Mouse (Mus musculus): ENCODE measurements around the gene Fam49a. TPM values are rescaled to one million over a fixed set of nuclear protein-coding genes. Genes with fewer than 3 reads are reported as not detected.

Gene Fam49a
- total and polyA plus RNA-seq, 3 experiments = 0.11 to 0.45 TPM; not detected in 1

DNA sequence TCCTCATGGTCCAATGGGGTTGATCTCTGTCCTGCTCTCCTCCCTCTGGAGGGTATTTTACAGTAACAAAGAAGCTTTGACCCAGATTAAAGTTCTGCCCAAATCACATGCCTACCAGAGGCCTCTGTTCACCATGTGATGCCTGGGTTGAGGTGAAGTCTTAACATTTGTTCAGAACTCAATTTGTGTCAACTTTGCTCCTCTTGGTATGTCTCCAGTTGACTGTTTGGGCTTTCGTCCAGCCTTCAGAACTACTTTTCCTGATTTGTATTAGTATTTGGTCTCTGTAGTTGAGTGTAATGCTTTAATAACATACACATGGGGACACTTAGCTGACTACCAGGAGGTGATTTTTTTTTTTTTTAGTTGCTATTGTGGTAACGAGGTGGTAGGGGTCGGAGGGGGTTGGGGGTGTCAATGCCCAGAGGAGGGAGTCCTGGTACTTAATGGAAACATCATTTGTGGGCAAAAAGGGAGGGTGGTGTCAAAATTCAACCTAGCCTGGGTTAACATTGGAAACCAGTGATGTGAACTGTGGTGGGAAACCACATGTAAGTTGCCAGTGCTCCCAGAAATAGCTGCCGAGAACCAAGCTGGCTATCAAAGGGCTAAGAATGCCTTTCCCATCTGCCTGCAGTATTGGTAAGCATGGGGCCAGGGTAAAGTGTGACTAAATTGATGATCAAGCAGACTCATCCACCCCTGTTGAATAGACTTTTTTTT lies 16.0 kb downstream of the Fam49a start:
- Histone ChIP-seq H3K36me3 (replicated peaks) (no peaks in the 10 kb centered on the region), H3K27me3 (ENCODE audit: insufficient read depth, low read length) (no peaks in the 10 kb centered on the region), H3K4me3 (ENCODE audit: low read depth, low read length) (no peak overlapping the region), H3K9me3 (replicated peaks) (no peaks in the 10 kb centered on the region), H3K4me1 (ENCODE audit: insufficient read depth, low read depth, low read length) (no peaks in the 10 kb centered on the region)
- DNase-seq (ENCODE audit: low spot score) (no peak), ATAC-seq (ENCODE audit: extremely low read depth, insufficient number of reproducible peaks, low FRiP score, poor library complexity, severe bottlenecking) (no peak)
- no peak for TF ChIP-seq POLR2AphosphoS5 (IDR thresholded peaks at IDR 0.05; ENCODE audit: insufficient replicate concordance, low read depth, low read length)
- TF ChIP-seq GATA1 (IDR thresholded peaks at IDR 0.05; ENCODE audit: borderline replicate concordance, low read length) = no peak
- no peak for TF ChIP-seq GATA2 (IDR thresholded peaks at IDR 0.05; ENCODE audit: borderline replicate concordance, low read depth, low read length)
- no peak for TF ChIP-seq CTCF (IDR thresholded peaks at IDR 0.05; ENCODE audit: low read depth, low read length)
- TF ChIP-seq TAL1 (conservative IDR thresholded peaks at IDR 0.05; ENCODE audit: low read depth, low read length) = no peak

GRCm38 (mm10) chr12:12278464-12278872 lies 16.5 kb downstream of the Fam49a start:
- H3K4me3 ChIP-seq (ENCODE audit: low read depth, low read length) = no peak overlapping the region
- ATAC-seq (ENCODE audit: extremely low read depth, insufficient number of reproducible peaks, low FRiP score, poor library complexity, severe bottlenecking) (no peak), DNase-seq (ENCODE audit: low spot score) (no peak)
- H3K9me3 ChIP-seq (replicated peaks) = no peaks in the 10 kb centered on the region
- TF ChIP-seq CTCF (IDR thresholded peaks at IDR 0.05; ENCODE audit: low read depth, low read length) (no peak), TAL1 (conservative IDR thresholded peaks at IDR 0.05; ENCODE audit: low read depth, low read length) (no peak), POLR2AphosphoS5 (IDR thresholded peaks at IDR 0.05; ENCODE audit: insufficient replicate concordance, low read depth, low read length) (no peak), GATA2 (IDR thresholded peaks at IDR 0.05; ENCODE audit: borderline replicate concordance, low read depth, low read length) (no peak), GATA1 (IDR thresholded peaks at IDR 0.05; ENCODE audit: borderline replicate concordance, low read length) (no peak)
- H3K36me3 ChIP-seq (replicated peaks) = no peaks in the 10 kb centered on the region
- no peaks in the 10 kb centered on the region for H3K27me3 ChIP-seq (ENCODE audit: insufficient read depth, low read length)
- H3K4me1 ChIP-seq (ENCODE audit: insufficient read depth, low read depth, low read length) = no peaks in the 10 kb centered on the region

- DNase-seq (ENCODE audit: low spot score) = no peak
- no peak for ATAC-seq (ENCODE audit: extremely low read depth, insufficient number of reproducible peaks, low FRiP score, poor library complexity, severe bottlenecking)
- Histone ChIP-seq H3K9me3 (replicated peaks) (no peaks in the 10 kb centered on the region; the same call in none of the 2 replicates), H3K36me3 (replicated peaks) (no peaks in the 10 kb centered on the region), H3K4me1 (ENCODE audit: insufficient read depth, low read depth, low read length) (no peaks in the 10 kb centered on the region), H3K27me3 (ENCODE audit: insufficient read depth, low read length) (no peaks in the 10 kb centered on the region), H3K4me3 (ENCODE audit: low read depth, low read length) (no peak overlapping the region)
- TF ChIP-seq POLR2AphosphoS5 (IDR thresholded peaks at IDR 0.05; ENCODE audit: insufficient replicate concordance, low read depth, low read length) = no peak
- no peak for TF ChIP-seq GATA1 (IDR thresholded peaks at IDR 0.05; ENCODE audit: borderline replicate concordance, low read length)
- TF ChIP-seq TAL1 (conservative IDR thresholded peaks at IDR 0.05; ENCODE audit: low read depth, low read length) = no peak
- TF ChIP-seq CTCF (IDR thresholded peaks at IDR 0.05; ENCODE audit: low read depth, low read length) = no peak
- no peak for TF ChIP-seq GATA2 (IDR thresholded peaks at IDR 0.05; ENCODE audit: borderline replicate concordance, low read depth, low read length)
Observed at GRCm38 (mm10) chr12:12283702-12284288, 21.9 kb downstream of the Fam49a start.

DNA sequence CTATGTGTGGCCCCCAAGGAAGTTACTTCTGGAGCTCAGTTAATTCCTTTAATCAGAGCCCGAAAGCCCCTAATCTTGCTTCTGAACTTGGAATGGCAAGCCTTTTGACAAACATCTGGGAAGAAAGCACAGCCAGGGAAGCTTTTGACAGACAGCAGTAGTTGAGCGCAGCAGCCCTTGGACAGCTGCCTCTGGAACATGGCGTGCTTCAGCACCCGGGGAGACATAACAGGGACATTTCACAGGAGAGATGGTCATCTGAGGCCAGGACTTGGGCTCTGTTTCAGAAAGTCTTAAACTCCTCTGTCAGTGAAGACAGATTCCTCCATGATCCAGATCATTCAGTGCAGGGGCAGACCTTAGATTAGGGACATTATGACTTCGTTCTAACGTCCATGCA lies 22.6 kb downstream of the Fam49a start:
- no peak for ATAC-seq (ENCODE audit: extremely low read depth, insufficient number of reproducible peaks, low FRiP score, poor library complexity, severe bottlenecking)
- no peaks in the 10 kb centered on the region for H3K27me3 ChIP-seq (ENCODE audit: insufficient read depth, low read length)
- no peak for DNase-seq (ENCODE audit: low spot score)
- H3K36me3 ChIP-seq (replicated peaks) = no peaks in the 10 kb centered on the region
- TF ChIP-seq TAL1 (conservative IDR thresholded peaks at IDR 0.05; ENCODE audit: low read depth, low read length) (no peak), POLR2AphosphoS5 (IDR thresholded peaks at IDR 0.05; ENCODE audit: insufficient replicate concordance, low read depth, low read length) (no peak), GATA1 (IDR thresholded peaks at IDR 0.05; ENCODE audit: borderline replicate concordance, low read length) (no peak), GATA2 (IDR thresholded peaks at IDR 0.05; ENCODE audit: borderline replicate concordance, low read depth, low read length) (no peak), CTCF (IDR thresholded peaks at IDR 0.05; ENCODE audit: low read depth, low read length) (no peak)
- H3K9me3 ChIP-seq (replicated peaks) = no peaks in the 10 kb centered on the region; the same call in none of the 2 replicates
- no peaks in the 10 kb centered on the region for H3K4me1 ChIP-seq (ENCODE audit: insufficient read depth, low read depth, low read length)
- H3K4me3 ChIP-seq (ENCODE audit: low read depth, low read length) = no peak overlapping the region

DNA sequence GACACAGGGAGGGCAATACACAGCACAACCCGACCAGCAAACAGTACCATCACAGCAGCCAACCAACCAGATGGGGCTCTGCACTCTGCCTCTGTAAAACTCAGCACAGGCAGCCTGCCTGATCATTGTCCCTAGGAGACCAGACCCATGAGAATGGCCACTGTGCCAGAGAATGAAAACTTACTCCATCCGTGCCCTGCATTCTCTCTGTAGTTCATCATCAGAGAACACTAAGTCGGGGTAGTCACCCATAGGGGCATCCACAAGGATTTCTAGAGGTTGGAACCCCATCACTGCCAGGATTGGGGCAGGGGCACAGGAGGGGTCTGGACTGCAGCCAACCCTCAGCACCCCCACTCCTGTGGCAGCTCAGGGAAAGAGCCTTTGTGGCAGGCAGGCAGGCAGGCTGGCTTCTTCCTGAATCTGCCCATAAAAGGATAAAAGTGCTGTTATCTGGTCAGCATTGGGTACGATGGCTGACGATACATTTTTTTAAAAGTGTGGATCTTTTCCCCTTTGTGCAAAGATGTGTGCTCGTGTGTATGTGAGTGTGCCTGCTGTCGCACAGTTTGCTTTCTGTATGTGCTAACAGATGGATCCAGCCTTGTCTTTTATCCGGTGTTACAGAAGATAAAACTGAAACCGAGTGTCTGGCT lies 25.3 kb downstream of the Fam49a start:
- no peaks in the 10 kb centered on the region; the same call in none of the 2 replicates for H3K9me3 ChIP-seq (replicated peaks)
- no peak for DNase-seq (ENCODE audit: low spot score)
- TF ChIP-seq GATA2 (IDR thresholded peaks at IDR 0.05; ENCODE audit: borderline replicate concordance, low read depth, low read length) = no peak
- no peak for TF ChIP-seq POLR2AphosphoS5 (IDR thresholded peaks at IDR 0.05; ENCODE audit: insufficient replicate concordance, low read depth, low read length)
- H3K4me3 ChIP-seq (ENCODE audit: low read depth, low read length) = no peak overlapping the region
- H3K27me3 ChIP-seq (ENCODE audit: insufficient read depth, low read length) = no peaks in the 10 kb centered on the region
- no peaks in the 10 kb centered on the region for H3K36me3 ChIP-seq (replicated peaks)
- no peaks in the 10 kb centered on the region for H3K4me1 ChIP-seq (ENCODE audit: insufficient read depth, low read depth, low read length)
- no peak for ATAC-seq (ENCODE audit: extremely low read depth, insufficient number of reproducible peaks, low FRiP score, poor library complexity, severe bottlenecking)

- DNase-seq (ENCODE audit: low spot score) (no peak), ATAC-seq (ENCODE audit: extremely low read depth, insufficient number of reproducible peaks, low FRiP score, poor library complexity, severe bottlenecking) (no peak)
- Histone ChIP-seq H3K27me3 (ENCODE audit: insufficient read depth, low read length) (no peaks in the 10 kb centered on the region), H3K4me3 (ENCODE audit: low read depth, low read length) (no peak overlapping the region), H3K36me3 (replicated peaks) (no peaks in the 10 kb centered on the region), H3K9me3 (replicated peaks) (no peaks in the 10 kb centered on the region; the same call in none of the 2 replicates), H3K4me1 (ENCODE audit: insufficient read depth, low read depth, low read length) (no peaks in the 10 kb centered on the region)
- TF ChIP-seq POLR2AphosphoS5 (IDR thresholded peaks at IDR 0.05; ENCODE audit: insufficient replicate concordance, low read depth, low read length) = no peak
- no peak for TF ChIP-seq CTCF (IDR thresholded peaks at IDR 0.05; ENCODE audit: low read depth, low read length)
- TF ChIP-seq TAL1 (conservative IDR thresholded peaks at IDR 0.05; ENCODE audit: low read depth, low read length) = no peak
- no peak for TF ChIP-seq GATA2 (IDR thresholded peaks at IDR 0.05; ENCODE audit: borderline replicate concordance, low read depth, low read length)
- TF ChIP-seq GATA1 (IDR thresholded peaks at IDR 0.05; ENCODE audit: borderline replicate concordance, low read length) = no peak
Observed at GRCm38 (mm10) chr12:12287787-12288132, 25.8 kb downstream of the Fam49a start.

Measured in G1E (cell line).